Mouse (Mus musculus) cerebellum, adult 2 months (tissue): ENCODE data around the gene Zfp131. TPM values are rescaled to one million over a fixed set of nuclear protein-coding genes. Genes with fewer than 3 reads are reported as not detected.
"Not testable (repeated sequence)": the region's sequence is repeated elsewhere in the genome, so short reads cannot be mapped to it uniquely, and the experiment has no call there.

ENCODE experiments used
- DNase-seq, 2 experiments: peaks; one replicate each; pipeline ENCODE4 v3.0.0; 2021
- H3K27ac ChIP-seq: fragments of 200-500 bp; 2 replicates; pipeline ENCODE4 v1.5.1; 2012; ENCODE audit warnings: low read length, control low read depth, inconsistent platforms; ENCODE audit not compliant: insufficient read depth
- H3K27me3 ChIP-seq: fragments of 200-500 bp; 2 replicates; pipeline ENCODE4 v1.6.1; 2012; ENCODE audit warnings: inconsistent platforms, mild to moderate bottlenecking, low read length, moderate library complexity; ENCODE audit not compliant: control insufficient read depth, insufficient read depth
- H3K4me1 ChIP-seq: fragments of 200-500 bp; 2 replicates; pipeline ENCODE4 v1.6.1; 2011; ENCODE audit warnings: low read length; ENCODE audit not compliant: control insufficient read depth, insufficient read depth
- H3K4me3 ChIP-seq: fragments of 200-500 bp; replicated peaks from 2 replicates; pipeline ENCODE3; 2011; ENCODE audit warnings: mild to moderate bottlenecking, low read depth, low read length, control low read depth; ENCODE audit not compliant: insufficient read depth
- CTCF ChIP-seq: fragments of 200-500 bp; IDR thresholded peaks from 2 replicates; pipeline ENCODE4 v1.5.1; 2011; ENCODE audit warnings: low read depth, mild to moderate bottlenecking, control low read depth, low read length, moderate library complexity, borderline replicate concordance; ENCODE audit not compliant: insufficient read depth
- POLR2A ChIP-seq: fragments of 200-500 bp; IDR thresholded peaks from 2 replicates; pipeline ENCODE4 v1.6.1; 2011; ENCODE audit warnings: low read length, control low read depth, borderline replicate concordance; ENCODE audit not compliant: insufficient read depth
- WGBS: fragments of 180-500 bp; shearing (Covaris S2); methylation state at CpG from one replicate; pipeline ENCODE4 v1.1.7; 2018; 5-methylcytosine and 5-hydroxymethylcytosine counted together
- polyA plus RNA-seq: library from polyadenylated mRNA; depleted of rRNA; stranded (reverse); fragments of >200 nt; gene quantifications from 2 replicates; pipeline ENCODE4 v1.2.3, GENCODE M21; 2012; rRNA removed

Gene Zfp131
- 24.5 and 26.1 TPM in 2 replicates for polyA plus RNA-seq

- under 1% methylated on average over 82 of the region's 86 CpGs for WGBS
- Histone ChIP-seq H3K4me3 (peak within 1 kb of the TSS; percentile 91), H3K4me1 (no peaks in the 10 kb centered on the region), H3K27me3 (no peaks in the 10 kb centered on the region), H3K27ac (peak within 1 kb of the TSS; percentile 95)
- DNase-seq, result peak; percentile 93 to 96
- TF ChIP-seq CTCF (no peak), POLR2A (0 out of 2 replicates have a peak, but pooled peaks have one; percentile 46)
Observed at GRCm38 (mm10) chr13:119790761-119791579, at the start of gene Zfp131. Gene Zfp131 (minus strand): TSS chr13:119790889.

GRCm38 (mm10) chr13:119839982-119840381 lies 49.3 kb upstream of the Zfp131 start:
- not testable (repeated sequence) for DNase-seq, H3K4me3 ChIP-seq, H3K4me1 ChIP-seq, H3K27me3 ChIP-seq, H3K27ac ChIP-seq
- 23% methylated on average over 6 of the region's 6 CpGs for WGBS

- H3K27ac ChIP-seq, H3K27me3 ChIP-seq, H3K4me3 ChIP-seq, H3K4me1 ChIP-seq: not testable (repeated sequence)
- DNase-seq, result peak; percentile 68 to 71
- WGBS, result 13% methylated on average over 14 of the region's 23 CpGs
- peak; percentile 35; the same call in 1 of the 2 replicates for TF ChIP-seq CTCF
Observed at GRCm38 (mm10) chr13:119837719-119838337, 47.1 kb upstream of the Zfp131 start.

- H3K4me3 ChIP-seq, H3K27ac ChIP-seq, H3K4me1 ChIP-seq, H3K27me3 ChIP-seq: not testable (repeated sequence)
- DNase-seq, result peak; percentile 49
- 6% methylated on average over 23 of the region's 23 CpGs for WGBS
Observed at GRCm38 (mm10) chr13:119836324-119836811, 45.7 kb upstream of the Zfp131 start.

- H3K4me1 ChIP-seq, H3K27me3 ChIP-seq, H3K27ac ChIP-seq, H3K4me3 ChIP-seq: not testable (repeated sequence)
- DNase-seq, result peak; percentile 15 to 28
- 10% methylated on average over 19 of the region's 25 CpGs for WGBS
Observed at GRCm38 (mm10) chr13:119835320-119836056, 44.8 kb upstream of the Zfp131 start, which contains the start of gene D13Ertd608e. Gene D13Ertd608e (plus strand): TSS chr13:119836006.

- H3K4me3 ChIP-seq, H3K27ac ChIP-seq, H3K27me3 ChIP-seq, DNase-seq, H3K4me1 ChIP-seq: not testable (repeated sequence)
Observed at GRCm38 (mm10) chr13:119830116-119830515, 39.4 kb upstream of the Zfp131 start, which contains the start of gene AF067063. Gene AF067063 (minus strand): TSS chr13:119830216.

GRCm38 (mm10) chr13:119817579-119818206 lies 27.0 kb upstream of the Zfp131 start:
- no peak overlapping the region for H3K27ac ChIP-seq
- H3K4me3 ChIP-seq, result no peak overlapping the region
- H3K27me3 ChIP-seq, result no peaks in the 10 kb centered on the region
- H3K4me1 ChIP-seq, result no peaks in the 10 kb centered on the region
- 18% methylated on average over 2 of the region's 2 CpGs for WGBS
- DNase-seq, result no peak
- TF ChIP-seq POLR2A, result no peak
- TF ChIP-seq CTCF, result no peak

- Histone ChIP-seq H3K27me3 (no peaks in the 10 kb centered on the region), H3K27ac (no peak overlapping the region), H3K4me3 (no peak overlapping the region), H3K4me1 (no peaks in the 10 kb centered on the region)
- no peak for TF ChIP-seq POLR2A
- TF ChIP-seq CTCF, result no peak
- WGBS, result 51% methylated on average over 8 of the region's 8 CpGs
- DNase-seq, result no peak
Observed at GRCm38 (mm10) chr13:119816798-119817197, 26.1 kb upstream of the Zfp131 start.
